Mouse (Mus musculus) B cell, adult 2 months (primary cell): Measurements from ENCODE around the gene Rufy1.

Source experiments
- DNase-seq, 2 experiments: peaks; one replicate each; pipeline ENCODE4 v3.0.0; 2022

Rufy1 gene

GRCm38 (mm10) chr11:50346256-50347032, 84.5 kb downstream of the Rufy1 start:
- DNase-seq = no peak

GRCm38 (mm10) chr11:50345486-50345885, 85.4 kb downstream of the Rufy1 start:
- no peak for DNase-seq
